Mouse (Mus musculus) megakaryocyte, embryonic 14.5 days (primary cell): ENCODE measurements around the gene Trhr2. TPM values are rescaled to one million over a fixed set of nuclear protein-coding genes. Genes with fewer than 3 reads are reported as not detected.

ENCODE experiments used
- H3K27me3 ChIP-seq: replicated peaks from 2 replicates; pipeline ENCODE3; 2012; ENCODE audit warnings: inconsistent platforms
- H3K36me3 ChIP-seq: replicated peaks from 2 replicates; pipeline ENCODE3; 2012; ENCODE audit warnings: low read length, inconsistent platforms, mixed read lengths
- H3K4me1 ChIP-seq: 2 replicates; pipeline ENCODE4 v1.6.1; 2012; ENCODE audit warnings: inconsistent platforms
- H3K4me3 ChIP-seq: replicated peaks from 2 replicates; pipeline ENCODE3; 2012; ENCODE audit warnings: moderate library complexity, mild to moderate bottlenecking, inconsistent platforms
- H3K9me3 ChIP-seq: 2 replicates; pipeline ENCODE4 v1.6.1; 2012; ENCODE audit warnings: inconsistent platforms
- FLI1 ChIP-seq: IDR thresholded peaks from 2 replicates; pipeline ENCODE4 v1.6.1; 2012; ENCODE audit warnings: low read length, inconsistent platforms, mixed read lengths
- GATA1 ChIP-seq: IDR thresholded peaks from 3 replicates; pipeline ENCODE4 v1.6.1; 2012; ENCODE audit warnings: mixed read lengths, low read length, inconsistent platforms, borderline replicate concordance
- polyA plus RNA-seq: library from polyadenylated mRNA; stranded (reverse); fragments of >175 nt; gene quantifications from 2 replicates; pipeline ENCODE4 v1.2.3, GENCODE M21; 2012; ENCODE audit warnings: low replicate concordance; ENCODE audit not compliant: insufficient read depth

The Trhr2 gene
- polyA plus RNA-seq, 1 experiment: not detected

GRCm38 (mm10) chr8:122312553-122312952 is 48.0 kb downstream of the Trhr2 start:
- Histone ChIP-seq H3K9me3 (no peaks in the 10 kb centered on the region), H3K27me3 (no peaks in the 10 kb centered on the region), H3K4me3 (peak overlapping the region; percentile 83), H3K4me1 (peaks cover 100% of the 10 kb centered on the region), H3K36me3 (peaks cover 100% of the 10 kb centered on the region)
- TF ChIP-seq GATA1 (no peak), FLI1 (no peak)

GRCm38 (mm10) chr8:122311115-122311514 is 49.4 kb downstream of the Trhr2 start:
- Histone ChIP-seq H3K4me1 (peaks cover 100% of the 10 kb centered on the region), H3K36me3 (peaks cover 100% of the 10 kb centered on the region), H3K4me3 (peak overlapping the region; percentile 30), H3K27me3 (no peaks in the 10 kb centered on the region), H3K9me3 (no peaks in the 10 kb centered on the region)
- no peak for TF ChIP-seq FLI1
- no peak for TF ChIP-seq GATA1

GRCm38 (mm10) chr8:122309272-122309671 is 51.3 kb downstream of the Trhr2 start:
- Histone ChIP-seq H3K4me1 (peaks cover 100% of the 10 kb centered on the region), H3K9me3 (no peaks in the 10 kb centered on the region), H3K4me3 (peak overlapping the region; percentile 83), H3K27me3 (no peaks in the 10 kb centered on the region), H3K36me3 (peaks cover 100% of the 10 kb centered on the region)
- peak; percentile 76 for TF ChIP-seq GATA1
- TF ChIP-seq FLI1: no peak

GRCm38 (mm10) chr8:122307836-122308235 is 52.7 kb downstream of the Trhr2 start:
- H3K36me3 ChIP-seq: peaks cover 98% of the 10 kb centered on the region
- H3K9me3 ChIP-seq: no peaks in the 10 kb centered on the region
- H3K27me3 ChIP-seq: no peaks in the 10 kb centered on the region
- no peak for TF ChIP-seq FLI1
- no peak for TF ChIP-seq GATA1
- peak overlapping the region; percentile 75 for H3K4me3 ChIP-seq
- peaks cover 100% of the 10 kb centered on the region for H3K4me1 ChIP-seq

Other genes with a start within 250 kb of the Trhr2 start
- 1,238 and 3,030 TPM in 2 replicates for gene Zfpm1, start 78.6 kb downstream of the Trhr2 start, polyA plus RNA-seq
- gene Zc3h18, start 15.9 kb upstream of the Trhr2 start, polyA plus RNA-seq: 80.4 and 130 TPM in 2 replicates
- gene Il17c, start 61.3 kb upstream of the Trhr2 start, polyA plus RNA-seq: 0.68 TPM in 1 of 2 replicates, not detected in the other
- 3,699 and 12,582 TPM in 2 replicates for gene Cyba, start 72.2 kb upstream of the Trhr2 start, polyA plus RNA-seq
- gene Mvd, start 82.7 kb upstream of the Trhr2 start, polyA plus RNA-seq: 66.0 and 142 TPM in 2 replicates
- gene Snai3, start 100.0 kb upstream of the Trhr2 start, polyA plus RNA-seq: 2.8 and 8.0 TPM in 2 replicates
- gene Rnf166, start 115.3 kb upstream of the Trhr2 start, polyA plus RNA-seq: 86.9 and 219 TPM in 2 replicates
- gene Ctu2, start 115.4 kb upstream of the Trhr2 start, polyA plus RNA-seq: 40.5 and 70.3 TPM in 2 replicates
- gene Piezo1, start 190.6 kb upstream of the Trhr2 start, polyA plus RNA-seq: 25.0 and 60.9 TPM in 2 replicates
- 68.9 and 81.7 TPM in 2 replicates for gene Cdt1, start 207.3 kb upstream of the Trhr2 start, polyA plus RNA-seq
- gene Aprt, start 216.2 kb upstream of the Trhr2 start, polyA plus RNA-seq: 257 and 338 TPM in 2 replicates